Mouse (Mus musculus): ENCODE results near the gene Ecsit.

The Ecsit gene

DNA sequence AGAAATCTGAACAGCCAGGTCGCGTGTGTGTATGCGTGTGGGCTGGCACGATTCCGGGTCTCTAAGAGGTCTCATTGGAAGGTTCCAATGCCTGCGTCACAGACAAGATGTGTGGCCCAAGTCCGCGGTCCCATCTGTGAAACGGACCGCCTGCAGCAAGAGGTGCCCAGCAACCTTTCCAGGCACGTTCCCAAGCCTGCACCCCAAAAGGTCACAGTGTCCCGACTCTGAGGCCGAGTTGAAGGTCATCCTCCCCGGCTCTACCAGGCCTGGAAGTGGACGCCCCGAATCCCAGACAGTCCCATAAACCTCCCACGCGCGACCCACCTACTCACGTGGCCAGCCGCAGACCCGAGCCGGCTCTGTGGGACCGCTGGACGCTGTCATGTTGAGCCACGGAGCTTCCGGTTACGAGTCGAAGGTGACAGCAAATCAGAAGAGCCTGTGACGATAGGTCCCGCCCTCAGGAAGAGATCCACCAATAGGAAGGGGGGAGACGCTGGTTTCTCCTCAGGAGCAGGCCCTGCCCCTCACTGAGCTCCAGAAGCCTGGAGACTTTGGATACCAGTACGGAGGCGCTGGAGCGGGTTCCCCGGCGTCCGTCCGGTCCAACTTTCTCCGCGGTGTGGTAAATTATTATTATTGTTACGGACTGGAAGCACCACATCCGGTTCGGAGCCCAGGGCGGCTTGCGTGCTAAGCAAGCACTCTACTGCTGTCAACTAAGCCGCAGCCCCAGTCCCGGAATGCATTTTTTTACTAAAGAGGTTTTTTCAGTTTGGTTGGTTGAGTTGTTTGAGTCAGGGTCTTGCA, at the start of gene Ecsit:
Gene Ecsit, minus strand, starts transcription at position 417 of the 813 bp plus-strand sequence.
- peak; percentile 98 for DNase-seq (ENCODE audit: low read depth)

- peak; percentile 61 for DNase-seq (ENCODE audit: low read depth)
These were observed 49.1 kb upstream of the Ecsit start for GRCm38 (mm10) chr9:22134246-22134890.

DNA sequence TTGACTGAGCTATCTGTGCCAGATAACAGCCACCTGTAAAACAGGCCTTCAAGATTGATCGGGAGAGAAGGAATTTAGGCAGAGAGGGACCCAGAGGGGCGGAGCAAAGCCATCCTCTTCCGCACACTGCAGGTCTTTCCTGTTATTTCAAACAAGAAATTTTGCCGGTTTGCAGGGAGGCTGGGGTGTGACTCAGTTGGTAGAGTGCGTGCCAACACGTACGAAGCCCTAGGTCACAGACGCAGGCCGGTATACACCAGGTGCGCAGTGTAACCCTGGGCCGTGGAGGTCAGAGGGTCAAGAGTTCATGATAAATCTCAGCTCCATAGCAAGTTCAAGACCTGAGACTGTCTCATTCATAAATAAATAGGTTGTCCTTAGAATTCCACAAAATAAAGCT, 47.0 kb upstream of the Ecsit start:
- peak; percentile 73 for DNase-seq (ENCODE audit: low read depth)

GRCm38 (mm10) chr9:22131226-22131981, 46.2 kb upstream of the Ecsit start:
- peak; percentile 72 for DNase-seq (ENCODE audit: low read depth)

- no peak for DNase-seq (ENCODE audit: low read depth)
These were observed 40.2 kb upstream of the Ecsit start for GRCm38 (mm10) chr9:22125246-22126027.

- no peak for DNase-seq (ENCODE audit: low read depth)
These were observed 38.9 kb upstream of the Ecsit start for GRCm38 (mm10) chr9:22124169-22124568.

GRCm38 (mm10) chr9:22123069-22123609, 37.9 kb upstream of the Ecsit start:
- peak; percentile 38 for DNase-seq (ENCODE audit: low read depth)

DNA sequence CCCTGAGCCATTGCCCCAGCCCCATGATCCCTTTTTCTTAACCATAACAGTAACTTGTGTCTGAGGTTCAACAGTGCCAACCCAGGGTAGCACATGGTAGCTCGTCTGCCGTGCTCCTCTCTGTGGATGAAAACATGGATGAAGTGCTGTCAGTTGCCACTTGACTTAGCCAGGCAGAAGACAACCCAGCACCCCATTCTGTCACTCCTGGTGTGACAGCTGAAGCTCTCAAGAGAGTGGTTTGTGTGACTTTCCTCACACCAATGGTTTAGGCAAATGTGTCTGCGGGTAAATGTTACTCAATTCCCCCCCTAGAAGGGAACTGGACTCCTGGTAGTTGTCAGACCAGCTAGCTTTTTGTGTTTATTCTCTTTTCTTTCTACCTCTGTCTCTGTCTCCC, 36.8 kb upstream of the Ecsit start:
- DNase-seq (ENCODE audit: low read depth), result no peak

GRCm38 (mm10) chr9:22121545-22121944, 36.3 kb upstream of the Ecsit start:
- DNase-seq (ENCODE audit: low read depth), result no peak

DNA sequence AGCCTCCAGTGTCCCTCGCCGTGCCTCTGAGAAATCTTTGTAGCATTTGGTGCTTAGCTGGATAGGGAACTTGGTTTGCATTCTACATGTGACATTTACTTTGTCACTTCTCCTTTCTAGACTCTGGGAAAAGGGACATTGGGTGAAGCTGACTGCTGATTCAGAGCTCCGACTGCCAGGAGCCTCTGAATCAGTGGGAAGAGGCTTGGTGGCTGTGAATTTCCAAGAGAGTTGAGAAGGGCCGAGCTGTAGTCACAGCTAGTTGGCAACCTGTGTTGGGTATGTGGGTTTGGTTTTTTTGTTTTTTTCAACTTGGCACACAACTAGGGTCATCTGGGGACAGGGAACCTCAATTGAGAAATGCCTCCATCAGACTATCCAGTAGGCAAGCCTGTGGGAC, 34.3 kb upstream of the Ecsit start:
- DNase-seq (ENCODE audit: low read depth), result no peak

DNA sequence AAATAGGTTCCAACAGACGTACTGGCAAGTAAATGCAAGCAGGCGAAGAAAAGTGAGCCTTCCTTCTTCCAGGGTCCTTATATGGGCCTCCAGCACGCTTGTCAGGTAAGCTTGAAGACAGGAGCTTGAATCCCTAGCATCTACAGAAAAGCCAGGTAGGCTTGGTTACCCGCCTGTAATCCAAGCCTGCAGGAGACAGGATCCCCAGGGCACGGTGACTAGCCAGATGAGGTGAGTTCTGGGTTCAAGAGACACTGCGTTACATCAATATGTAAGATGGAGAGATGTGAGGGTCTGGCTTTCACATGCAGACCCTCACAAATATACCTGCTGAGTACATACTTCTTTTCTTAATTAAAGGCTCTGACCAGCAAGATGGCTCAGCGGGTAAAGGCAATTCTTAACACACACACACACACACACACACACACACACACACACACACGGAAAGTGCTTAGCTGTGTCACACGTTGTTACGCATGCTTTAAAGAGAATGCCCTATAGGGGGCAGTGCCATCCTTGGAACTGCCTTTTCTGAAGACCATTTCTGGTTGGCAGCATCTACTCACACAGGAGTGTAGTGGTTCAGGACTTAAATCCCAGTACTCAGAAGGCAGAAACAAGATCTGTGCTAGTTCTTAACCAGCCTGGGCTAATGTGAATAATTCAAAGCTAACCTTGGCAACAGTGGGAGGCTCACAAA, 32.7 kb upstream of the Ecsit start:
- peak; percentile 93 for DNase-seq (ENCODE audit: low read depth)

DNA sequence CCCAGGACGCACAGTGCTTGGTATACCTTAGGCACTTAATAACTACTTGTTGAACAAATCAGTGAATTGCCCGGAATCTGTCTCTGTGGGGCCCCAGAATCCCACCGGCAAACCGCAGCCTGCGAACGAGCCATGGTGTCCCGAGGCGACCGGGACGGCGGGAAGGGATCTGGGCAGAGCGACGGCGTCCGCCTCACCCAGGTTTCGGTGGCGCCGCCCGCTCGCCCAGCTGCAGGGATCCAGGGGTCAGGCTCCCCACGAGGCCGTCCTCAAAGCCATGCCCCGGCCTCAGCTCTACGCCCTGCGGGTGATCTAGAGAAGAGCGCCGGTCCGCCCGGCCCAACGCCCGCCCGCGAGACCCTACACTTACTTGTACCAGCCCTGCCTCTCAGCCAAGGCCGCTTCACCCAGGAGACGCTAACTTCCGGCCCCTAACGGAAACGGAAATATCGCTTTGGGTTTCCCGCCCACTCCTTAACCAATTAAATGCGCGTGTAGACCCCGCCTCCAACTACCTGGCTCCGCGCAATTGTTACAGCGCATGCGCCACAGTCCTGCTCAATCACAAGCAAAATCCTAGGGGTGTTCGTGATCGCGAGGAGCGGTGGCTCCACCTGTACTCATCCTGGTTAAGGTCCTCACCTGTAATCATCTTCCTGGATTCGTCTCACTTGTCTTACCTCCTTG, 31.6 kb upstream of the Ecsit start, which contains the start of gene Elof1:
Gene Elof1, minus strand, starts transcription at position 433 of the 687 bp plus-strand sequence.
- peak; percentile 99 for DNase-seq (ENCODE audit: low read depth)

DNA sequence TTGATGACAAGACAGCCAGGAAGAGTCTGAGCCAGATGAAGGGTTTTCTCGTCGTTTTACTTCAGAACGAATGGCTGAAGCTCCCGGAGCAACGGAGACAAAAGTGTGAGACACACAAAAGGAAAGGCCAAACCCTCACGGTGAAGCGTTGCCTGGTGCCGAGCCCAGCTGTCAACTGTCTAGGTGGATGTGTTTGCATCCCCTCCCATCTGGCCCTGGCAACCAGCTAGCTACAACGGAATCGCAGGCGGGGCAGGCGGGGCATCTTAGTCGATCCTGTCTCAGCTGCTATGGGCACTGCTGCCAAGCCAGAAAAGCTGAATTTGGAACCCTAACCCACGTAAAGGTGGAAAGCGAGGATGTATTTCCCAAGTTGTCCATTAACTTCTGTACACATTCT, 30.8 kb upstream of the Ecsit start:
- peak; percentile 44 for DNase-seq (ENCODE audit: low read depth)

- no peak for DNase-seq (ENCODE audit: low read depth)
These were observed 30.4 kb upstream of the Ecsit start for GRCm38 (mm10) chr9:22115635-22116034.

DNA sequence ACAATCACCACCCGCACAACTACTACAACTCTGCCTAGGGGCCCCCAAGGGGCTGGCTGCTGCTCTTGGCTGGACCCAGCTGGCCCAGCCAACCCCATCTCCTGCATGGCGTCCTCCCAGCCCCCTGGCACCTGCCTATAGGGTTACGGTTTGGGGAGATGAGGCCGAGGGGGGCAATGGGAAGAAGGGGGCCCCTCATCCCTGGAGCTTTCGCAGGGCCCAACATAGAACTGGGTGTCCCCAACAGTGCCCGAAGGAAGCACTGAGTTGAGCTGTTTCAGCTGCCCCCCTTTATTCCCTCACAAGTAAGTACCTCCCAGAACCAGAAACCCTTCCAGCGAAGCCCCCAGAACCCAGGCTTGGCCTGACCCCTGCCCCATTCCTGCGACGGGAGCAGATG, 23.0 kb upstream of the Ecsit start:
- no peak for DNase-seq (ENCODE audit: low read depth)

- DNase-seq (ENCODE audit: low read depth), result no peak
These were observed 14.7 kb upstream of the Ecsit start for GRCm38 (mm10) chr9:22099922-22100321.

GRCm38 (mm10) chr9:22098993-22099696, 13.9 kb upstream of the Ecsit start, which contains the start of gene Cnn1:
Cnn1 (plus strand) TSS chr9:22099216.
- DNase-seq (ENCODE audit: low read depth), result peak; percentile 15

- DNase-seq (ENCODE audit: low read depth), result peak; percentile 87
These were observed 10.6 kb upstream of the Ecsit start for GRCm38 (mm10) chr9:22095854-22096307.

GRCm38 (mm10) chr9:22092746-22093145, 7.5 kb upstream of the Ecsit start:
- no peak for DNase-seq (ENCODE audit: low read depth)

Data from induced T-regulatory cell, adult 2 months (primary cell).